Mouse (Mus musculus) midbrain, embryonic 16.5 days (tissue): ENCODE data around the gene Cdk14. TPM values are rescaled to one million over a fixed set of nuclear protein-coding genes. Genes with fewer than 3 reads are reported as not detected.

Experiments
- ATAC-seq: fragments of 200-750 bp; cut with Nextera tagmentation; 2 replicates; pipeline ENCODE4 v1.8.0; 2017; ENCODE audit warnings: moderate TSS enrichment
- H3K27ac ChIP-seq: fragments of 300-500 bp; sonication (generic); 2 replicates; pipeline ENCODE4 v1.5.1; 2014; ENCODE audit warnings: mild to moderate bottlenecking, low read length, mixed read lengths
- H3K27me3 ChIP-seq: fragments of 300-500 bp; sonication (generic); 2 replicates; pipeline ENCODE4 v1.6.1; 2014; ENCODE audit warnings: low read depth, low read length, mixed read lengths; ENCODE audit not compliant: control insufficient read depth, insufficient read depth
- H3K36me3 ChIP-seq: fragments of 300-500 bp; sonication (generic); 2 replicates; pipeline ENCODE4 v1.6.1; 2014; ENCODE audit warnings: mild to moderate bottlenecking, low read length, moderate library complexity, mixed read lengths; ENCODE audit not compliant: control insufficient read depth, insufficient read depth
- H3K4me1 ChIP-seq: fragments of 300-500 bp; sonication (generic); 2 replicates; pipeline ENCODE4 v1.6.1; 2014; ENCODE audit warnings: mild to moderate bottlenecking, low read length, mixed read lengths; ENCODE audit not compliant: control insufficient read depth, insufficient read depth
- H3K4me2 ChIP-seq: fragments of 300-500 bp; sonication (generic); 2 replicates; pipeline ENCODE4 v1.6.1; 2014; ENCODE audit warnings: mild to moderate bottlenecking, low read length, mixed read lengths
- H3K4me3 ChIP-seq: fragments of 300-500 bp; sonication (generic); 2 replicates; pipeline ENCODE4 v1.5.1; 2014; ENCODE audit warnings: low read depth, mild to moderate bottlenecking, low read length, moderate library complexity, mixed read lengths
- H3K9ac ChIP-seq: fragments of 300-500 bp; sonication (generic); 2 replicates; pipeline ENCODE4 v1.6.1; 2014; ENCODE audit warnings: low read depth, low read length, mixed read lengths
- H3K9me3 ChIP-seq: fragments of 300-500 bp; sonication (generic); replicated peaks from 2 replicates; pipeline ENCODE4 v1.6.1; 2014; ENCODE audit warnings: mild to moderate bottlenecking, low read length, mixed read lengths; ENCODE audit not compliant: control insufficient read depth, poor library complexity, severe bottlenecking
- WGBS: fragments of 180-500 bp; shearing (Covaris S2); extraction: QIAGEN DNeasy Blood & Tissue Kit; methylation state at CpG from one replicate; pipeline ENCODE4 v1.1.7; 2014; 5-methylcytosine and 5-hydroxymethylcytosine counted together
- polyA plus RNA-seq: library from polyadenylated mRNA; unstranded; fragments of >200 nt; fragmentation: Nextera tagmentation; extraction: Ambion mirVana; gene quantifications from 2 replicates; pipeline ENCODE4 v1.2.1, GENCODE M21; 2015

Cdk14 gene
- 42.1 and 44.6 TPM in 2 replicates for polyA plus RNA-seq

GRCm38 (mm10) chr5:5419992-5420455, at the start of gene Cdk14:
Cdk14 (minus strand) TSS chr5:5420312.
- Histone ChIP-seq H3K9me3 (no peaks in the 10 kb centered on the region), H3K4me2 (no peak within 1 kb of the TSS), H3K27me3 (no peaks in the 10 kb centered on the region), H3K27ac (no peak within 1 kb of the TSS), H3K36me3 (no peaks in the 10 kb centered on the region), H3K9ac (no peak within 1 kb of the TSS), H3K4me3 (no peak within 1 kb of the TSS), H3K4me1 (no peaks in the 10 kb centered on the region)
- ATAC-seq: no peak
- 88% methylated on average over 9 of the region's 9 CpGs for WGBS

- H3K36me3 ChIP-seq: no peaks in the 10 kb centered on the region
- no peak overlapping the region for H3K9ac ChIP-seq
- no peaks in the 10 kb centered on the region for H3K27me3 ChIP-seq
- H3K4me2 ChIP-seq: no peak overlapping the region
- ATAC-seq: no peak
- no peaks in the 10 kb centered on the region for H3K9me3 ChIP-seq
- no peak overlapping the region for H3K4me3 ChIP-seq
- 85% methylated on average over 1 of the region's 1 CpGs for WGBS
- H3K4me1 ChIP-seq: no peaks in the 10 kb centered on the region
- no peak overlapping the region for H3K27ac ChIP-seq
Observed at GRCm38 (mm10) chr5:5465256-5465655, 45.1 kb upstream of the Cdk14 start.

- WGBS: 20% methylated on average over 5 of the region's 5 CpGs
- Histone ChIP-seq H3K27me3 (no peaks in the 10 kb centered on the region), H3K9me3 (no peaks in the 10 kb centered on the region), H3K4me2 (no peak overlapping the region), H3K4me3 (no peak overlapping the region), H3K36me3 (no peaks in the 10 kb centered on the region), H3K27ac (peak overlapping the region; percentile 42; the same call in 1 of the 2 replicates), H3K4me1 (peaks cover 7% of the 10 kb centered on the region; the same call in 1 of the 2 replicates), H3K9ac (no peak overlapping the region)
- peak; percentile 89 for ATAC-seq
Observed at GRCm38 (mm10) chr5:5431746-5432438, 11.8 kb upstream of the Cdk14 start.

- Histone ChIP-seq H3K27ac (no peak overlapping the region), H3K4me1 (no peaks in the 10 kb centered on the region), H3K27me3 (no peaks in the 10 kb centered on the region), H3K4me2 (no peak overlapping the region), H3K36me3 (no peaks in the 10 kb centered on the region), H3K9ac (no peak overlapping the region), H3K9me3 (no peaks in the 10 kb centered on the region), H3K4me3 (no peak overlapping the region)
- WGBS: 88% methylated on average over 6 of the region's 6 CpGs
- ATAC-seq: no peak
Observed at GRCm38 (mm10) chr5:5423723-5424171, 3.6 kb upstream of the Cdk14 start.

- no peak for ATAC-seq
Observed at GRCm38 (mm10) chr5:5423081-5423480, 3.0 kb upstream of the Cdk14 start.

GRCm38 (mm10) chr5:5421439-5421838, 1.3 kb upstream of the Cdk14 start:
- Histone ChIP-seq H3K27me3 (no peaks in the 10 kb centered on the region), H3K4me3 (no peak overlapping the region), H3K4me2 (no peak overlapping the region), H3K36me3 (no peaks in the 10 kb centered on the region), H3K4me1 (no peaks in the 10 kb centered on the region), H3K9ac (no peak overlapping the region), H3K27ac (no peak overlapping the region), H3K9me3 (no peaks in the 10 kb centered on the region)
- no peak for ATAC-seq
- WGBS: 87% methylated on average over 2 of the region's 2 CpGs

More at GRCm38 (mm10) chr5:5423081-5423480, 3.0 kb upstream of the Cdk14 start:
- Histone ChIP-seq H3K9ac (no peak overlapping the region), H3K4me1 (no peaks in the 10 kb centered on the region), H3K4me3 (no peak overlapping the region), H3K4me2 (no peak overlapping the region), H3K27ac (no peak overlapping the region), H3K36me3 (no peaks in the 10 kb centered on the region), H3K9me3 (no peaks in the 10 kb centered on the region), H3K27me3 (no peaks in the 10 kb centered on the region)
- 98% methylated on average over 4 of the region's 4 CpGs for WGBS

GRCm38 (mm10) chr5:5419253-5419652, 859 bp downstream of the Cdk14 start:
- WGBS: 85% methylated on average over 1 of the region's 1 CpGs
- Histone ChIP-seq H3K36me3 (no peaks in the 10 kb centered on the region), H3K27ac (no peak overlapping the region), H3K4me3 (no peak overlapping the region), H3K4me2 (no peak overlapping the region), H3K27me3 (no peaks in the 10 kb centered on the region), H3K9ac (no peak overlapping the region), H3K4me1 (no peaks in the 10 kb centered on the region), H3K9me3 (no peaks in the 10 kb centered on the region)
- ATAC-seq: no peak

- 0 out of 2 replicates have a peak, but pooled peaks cover 2% of the 10 kb centered on the region for H3K9me3 ChIP-seq
- H3K27ac ChIP-seq: no peak overlapping the region
- H3K27me3 ChIP-seq: no peaks in the 10 kb centered on the region
- H3K36me3 ChIP-seq: no peaks in the 10 kb centered on the region
- H3K4me1 ChIP-seq: no peaks in the 10 kb centered on the region
- no peak overlapping the region for H3K4me2 ChIP-seq
- no peak overlapping the region for H3K4me3 ChIP-seq
- no peak overlapping the region for H3K9ac ChIP-seq
- WGBS: 88% methylated on average over 3 of the region's 3 CpGs
- no peak for ATAC-seq
Observed at GRCm38 (mm10) chr5:5414835-5415234, 5.3 kb downstream of the Cdk14 start.

- H3K9me3 ChIP-seq: 0 out of 2 replicates have a peak, but pooled peaks cover 2% of the 10 kb centered on the region
- no peak overlapping the region for H3K4me2 ChIP-seq
- H3K4me3 ChIP-seq: no peak overlapping the region
- H3K27me3 ChIP-seq: no peaks in the 10 kb centered on the region
- H3K36me3 ChIP-seq: no peaks in the 10 kb centered on the region
- no peaks in the 10 kb centered on the region for H3K4me1 ChIP-seq
- no peak overlapping the region for H3K9ac ChIP-seq
- no peak for ATAC-seq
- no peak overlapping the region for H3K27ac ChIP-seq
- WGBS: 95% methylated on average over 2 of the region's 2 CpGs
Observed at GRCm38 (mm10) chr5:5411886-5412285, 8.2 kb downstream of the Cdk14 start.
